Mouse (Mus musculus) 3134 (cell line): ENCODE data around the gene Adm.
"Not testable (repeated sequence)": the region's sequence is repeated elsewhere in the genome, so short reads cannot be mapped to it uniquely, and the experiment has no call there.

Source experiments
- DNase-seq: peaks from one replicate; pipeline ENCODE4 v3.0.0-alpha.2; 2011; ENCODE audit warnings: low spot score; ENCODE audit not compliant: insufficient read length; ENCODE audit errors: extremely low read depth

Gene Adm

GRCm38 (mm10) chr7:110628273-110628600, 776 bp downstream of the Adm start:
- DNase-seq: no peak

- peak; percentile 73 for DNase-seq
Measured at GRCm38 (mm10) chr7:110628611-110629354, 1.3 kb downstream of the Adm start.

GRCm38 (mm10) chr7:110629892-110630666, 2.6 kb downstream of the Adm start:
- peak; percentile 94 for DNase-seq

GRCm38 (mm10) chr7:110631136-110631888, 3.9 kb downstream of the Adm start:
- peak; percentile 78 for DNase-seq

- no peak for DNase-seq
Measured at GRCm38 (mm10) chr7:110635929-110636328, 8.5 kb downstream of the Adm start.

- DNase-seq: no peak
Measured at GRCm38 (mm10) chr7:110636559-110636958, 9.1 kb downstream of the Adm start.

- no peak for DNase-seq
Measured at GRCm38 (mm10) chr7:110638305-110639110, 11.0 kb downstream of the Adm start.

GRCm38 (mm10) chr7:110639291-110639915, 11.9 kb downstream of the Adm start:
- DNase-seq: no peak

- not testable (repeated sequence) for DNase-seq
Measured at GRCm38 (mm10) chr7:110639958-110640357, 12.5 kb downstream of the Adm start.

- DNase-seq: peak; percentile 42
Measured at GRCm38 (mm10) chr7:110645311-110645710, 17.9 kb downstream of the Adm start.

GRCm38 (mm10) chr7:110645859-110646258, 18.4 kb downstream of the Adm start:
- no peak for DNase-seq

- no peak for DNase-seq
Measured at GRCm38 (mm10) chr7:110646611-110647407, 19.3 kb downstream of the Adm start.

- no peak for DNase-seq
Measured at GRCm38 (mm10) chr7:110647559-110648454, 20.3 kb downstream of the Adm start.

- no peak for DNase-seq
Measured at GRCm38 (mm10) chr7:110648455-110649085, 21.1 kb downstream of the Adm start.

GRCm38 (mm10) chr7:110649133-110649987, 21.9 kb downstream of the Adm start:
- DNase-seq: no peak

GRCm38 (mm10) chr7:110650491-110650890, 23.0 kb downstream of the Adm start:
- no peak for DNase-seq

- DNase-seq: peak; percentile 75
Measured at GRCm38 (mm10) chr7:110651091-110651490, 23.6 kb downstream of the Adm start.
